Mouse (Mus musculus): ENCODE results near the gene Prpsap1.

GRCm38 (mm10) chr11:116463833-116464232 lies 30.2 kb downstream of the Prpsap1 start:
- TF ChIP-seq CTCF (IDR thresholded peaks at IDR 0.05; ENCODE audit: extremely low read depth, insufficient read length, insufficient replicate concordance, low read depth, low read length) = peak; percentile 88; the same call in 1 of the 2 replicates
- no peak; the same call in 1 of the 2 replicates for TF ChIP-seq POLR2A (IDR thresholded peaks at IDR 0.05; ENCODE audit: low read depth, low read length)

Measured in small intestine, adult 2 months (tissue).